Mouse (Mus musculus) adrenal gland (tissue): ENCODE results near the gene Cmas.

Experiments
- intact Hi-C: fragments of 180-260 bp; cut with DNase I; formaldehyde crosslinking; loops from one replicate; pipeline ENCODE4 v1.15.1; 2025
- long read RNA-seq, 2 experiments: library from polyadenylated mRNA; unstranded; transcript quantifications; one replicate each; pipeline ENCODE4 v2.0.0; 2020; ENCODE audit warnings: borderline replicate concordance in 1 of 2; ENCODE audit not compliant: insufficient replicate concordance in 1 of 2

The Cmas gene
- long read RNA-seq, experiment 1, transcript Cmas-201 (8 exons, 1,760 nt): major isoform, 17 of 24 reads
- long read RNA-seq, experiment 1, partial matches to known transcripts: 5 of 24 reads
- long read RNA-seq, experiment 1, other reads (novel, unspliced or antisense): 2 of 24 reads
- long read RNA-seq, experiment 2, transcript Cmas-201 (8 exons, 1,760 nt): major isoform, 45 of 60 reads
- long read RNA-seq, experiment 2, partial matches to known transcripts: 9 of 60 reads
- long read RNA-seq, experiment 2, other reads (novel, unspliced or antisense): 6 of 60 reads

DNA sequence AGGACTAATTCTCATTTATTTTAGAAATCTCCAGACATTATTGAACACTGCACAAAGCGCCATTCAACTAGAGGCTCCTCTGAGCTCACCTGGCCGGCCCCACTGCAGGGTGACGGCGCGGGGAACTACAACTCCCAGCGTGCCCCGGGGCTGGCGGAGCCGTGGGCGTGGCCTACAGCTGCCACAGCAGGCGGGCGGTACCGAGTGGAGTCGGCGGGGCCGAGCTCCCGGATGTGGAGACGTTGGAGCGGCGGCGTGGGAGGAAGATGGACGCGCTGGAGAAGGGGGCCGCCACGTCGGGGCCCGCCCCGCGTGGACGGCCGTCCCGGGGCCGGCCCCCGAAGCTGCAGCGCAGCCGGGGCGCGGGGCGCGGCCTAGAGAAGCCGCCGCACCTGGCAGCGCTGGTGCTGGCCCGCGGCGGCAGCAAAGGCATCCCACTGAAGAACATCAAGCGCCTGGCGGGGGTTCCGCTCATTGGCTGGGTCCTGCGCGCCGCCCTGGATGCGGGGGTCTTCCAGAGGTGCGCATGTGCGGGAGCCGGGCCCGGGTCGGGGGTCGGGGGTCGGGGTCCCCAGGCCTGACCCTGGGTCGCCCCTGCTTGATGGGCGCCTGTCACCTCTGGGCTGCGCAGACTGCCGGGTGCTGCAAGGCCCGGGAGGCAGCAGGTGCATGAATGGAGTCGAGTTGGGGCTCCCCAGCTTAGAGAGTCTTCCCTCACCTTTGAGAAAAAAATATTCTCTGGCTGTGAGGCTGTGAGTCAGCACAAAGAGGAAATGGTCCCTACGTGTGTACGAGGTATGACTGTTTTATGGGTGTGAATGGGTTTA, at the start of gene Cmas:
Gene Cmas, plus strand, starts transcription at position 180 of the 827 bp plus-strand sequence.
- intact Hi-C loops: loop anchor here (5.0 to 10.0 kb wide), 2 partner anchors 369 to 412 kb away; partner anchors contain the start of genes Golt1b, Pyroxd1 and Recql

DNA sequence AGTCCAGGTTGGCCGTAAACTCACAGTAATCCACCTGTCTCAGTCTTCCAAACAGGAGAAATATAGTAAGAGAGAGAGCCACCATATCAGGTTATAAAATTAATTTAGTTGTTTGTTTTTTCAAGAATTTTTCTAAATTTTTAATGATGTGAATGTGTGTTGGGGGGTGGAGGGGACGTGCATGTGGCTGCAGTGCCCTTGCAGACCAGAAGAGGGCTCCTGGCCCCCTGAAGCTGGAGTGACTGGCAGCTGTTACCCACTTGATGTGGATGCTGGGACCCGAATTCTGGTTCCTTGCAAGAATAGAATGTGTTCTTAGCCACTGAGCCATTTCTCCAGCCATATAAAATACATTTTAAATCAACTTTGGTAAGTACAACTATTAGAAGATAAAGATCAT, 49.8 kb upstream of the Cmas start:
- intact Hi-C loops: no loop called here

GRCm38 (mm10) chr6:142708369-142708768, 48.1 kb upstream of the Cmas start:
- intact Hi-C loops: no loop called here

DNA sequence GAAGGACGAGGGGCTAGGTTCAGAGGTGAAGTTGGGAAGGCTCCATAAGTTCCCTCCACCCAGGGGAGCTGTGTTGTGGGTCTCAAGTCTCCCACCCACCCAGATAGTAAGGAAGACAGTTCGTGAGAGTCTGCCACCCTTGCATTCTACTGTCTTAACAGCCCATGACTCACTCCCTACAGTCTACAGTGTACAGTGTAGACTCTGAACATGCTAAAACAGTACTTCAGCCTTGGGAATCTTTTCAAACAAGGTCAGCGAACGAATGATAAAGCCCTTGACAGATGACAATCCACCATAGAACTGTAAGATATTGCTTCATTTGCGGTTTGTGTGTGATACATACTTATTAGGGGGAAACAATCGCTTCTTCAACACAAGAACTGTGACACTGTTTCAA, 45.8 kb upstream of the Cmas start:
- intact Hi-C loops: no loop called here

DNA sequence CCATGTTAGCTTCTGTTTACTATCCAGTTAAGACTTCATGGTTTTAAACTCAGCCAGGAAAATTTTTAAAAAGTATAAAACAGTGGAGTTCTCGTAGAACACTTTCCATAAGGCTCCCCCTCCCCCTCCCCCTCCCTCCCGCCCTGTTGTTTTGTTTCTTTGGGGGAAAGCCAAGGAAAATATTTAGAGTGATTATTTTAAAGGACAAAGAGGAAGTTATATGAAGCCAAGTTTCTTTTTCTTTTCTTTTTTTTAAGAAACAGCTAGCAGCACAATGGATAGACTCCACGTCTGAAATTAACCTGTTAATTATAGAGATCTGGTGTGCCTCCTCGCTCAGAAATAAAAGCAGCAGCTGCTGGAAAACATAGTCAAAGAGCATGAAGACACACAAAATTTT, 45.4 kb upstream of the Cmas start:
- intact Hi-C loops: no loop called here

DNA sequence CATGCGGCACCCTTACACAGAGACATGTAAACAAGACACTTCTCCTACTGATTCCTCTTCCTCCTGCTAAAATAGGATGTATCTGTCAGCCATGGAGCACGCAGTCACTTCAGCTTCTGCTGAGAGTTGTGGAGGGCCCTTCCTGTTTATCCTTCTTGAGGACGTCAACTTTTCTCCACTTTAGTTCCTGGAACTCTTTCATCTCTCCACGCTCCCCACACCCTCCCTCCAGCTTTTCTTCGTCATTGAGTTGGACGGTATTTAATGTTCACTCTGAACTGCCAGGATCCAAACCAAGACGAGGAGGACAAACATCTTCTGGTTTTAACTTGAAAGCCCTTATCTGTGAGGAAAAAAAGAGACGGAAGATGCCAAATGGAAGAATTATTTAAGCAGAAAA, 41.5 kb upstream of the Cmas start:
- intact Hi-C loops: no loop called here

- intact Hi-C loops: no loop called here
Measured at GRCm38 (mm10) chr6:142717186-142717585, 39.3 kb upstream of the Cmas start.

GRCm38 (mm10) chr6:142718167-142718566, 38.3 kb upstream of the Cmas start:
- intact Hi-C loops: no loop called here

DNA sequence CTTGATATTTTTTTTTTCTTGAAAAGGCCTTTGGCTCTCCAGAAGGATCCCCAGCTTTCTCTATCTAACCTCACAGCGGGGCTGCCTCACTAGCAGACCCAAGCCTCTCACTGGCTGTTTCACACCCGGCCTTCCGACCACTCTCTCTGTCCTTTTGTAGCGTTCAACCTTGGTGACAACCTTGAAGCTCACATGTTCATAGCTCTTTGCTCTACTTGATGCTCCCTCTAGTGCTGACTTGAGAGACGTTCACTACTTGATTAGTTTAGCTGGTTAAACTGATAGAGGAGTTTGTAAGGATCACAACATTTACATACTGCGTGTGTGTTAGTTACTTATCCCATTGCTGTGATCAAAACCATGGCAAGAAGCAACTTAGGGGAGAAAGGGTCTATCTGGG, 35.8 kb upstream of the Cmas start:
- intact Hi-C loops: loop anchor here (5.0 kb wide), 1 partner anchor 153 kb away; no protein-coding TSS in a partner anchor

GRCm38 (mm10) chr6:142721731-142722130, 34.8 kb upstream of the Cmas start:
- intact Hi-C loops: loop anchor here (5.0 kb wide), 1 partner anchor 154 kb away; no protein-coding TSS in a partner anchor

GRCm38 (mm10) chr6:142726032-142726431, 30.5 kb upstream of the Cmas start:
- intact Hi-C loops: no loop called here

- intact Hi-C loops: no loop called here
Measured at GRCm38 (mm10) chr6:142732567-142733290, 23.8 kb upstream of the Cmas start.

DNA sequence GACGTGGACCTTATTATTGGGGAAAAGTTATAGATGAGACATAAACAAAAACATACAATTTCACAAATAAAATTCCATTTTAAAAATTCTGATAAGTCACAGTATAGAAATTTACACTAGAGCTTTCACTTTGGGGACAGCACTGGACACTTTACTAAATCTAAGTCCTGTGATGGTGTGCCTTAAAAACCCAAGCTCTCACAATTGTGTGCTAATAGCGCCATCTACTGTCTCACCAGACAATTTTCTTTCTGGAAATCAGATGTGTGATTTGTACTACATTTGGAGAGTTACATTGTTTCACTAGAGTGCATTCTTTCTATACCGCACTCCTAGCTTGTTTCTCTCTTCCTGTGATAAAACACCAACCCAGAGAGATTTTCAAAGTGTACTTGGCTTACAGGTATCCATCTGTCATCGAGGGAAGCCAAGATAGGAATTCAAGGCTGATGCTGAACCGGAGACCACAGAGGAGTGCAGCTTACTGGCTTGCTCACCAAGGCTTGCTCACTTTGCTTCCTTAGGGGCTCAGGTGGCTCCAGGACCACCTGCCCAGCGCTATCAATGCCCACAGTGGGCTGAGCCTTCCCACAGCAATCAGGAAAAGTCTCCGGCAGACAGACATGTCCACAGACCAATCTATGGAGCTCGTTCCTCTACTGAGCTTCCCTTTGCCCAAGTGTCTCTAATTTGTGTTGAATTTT, 21.0 kb upstream of the Cmas start:
- intact Hi-C loops: loop anchor here (1.0 kb wide), 1 partner anchor 210 kb away; no protein-coding TSS in a partner anchor

- intact Hi-C loops: no loop called here
Measured at GRCm38 (mm10) chr6:142738225-142738624, 18.3 kb upstream of the Cmas start.

DNA sequence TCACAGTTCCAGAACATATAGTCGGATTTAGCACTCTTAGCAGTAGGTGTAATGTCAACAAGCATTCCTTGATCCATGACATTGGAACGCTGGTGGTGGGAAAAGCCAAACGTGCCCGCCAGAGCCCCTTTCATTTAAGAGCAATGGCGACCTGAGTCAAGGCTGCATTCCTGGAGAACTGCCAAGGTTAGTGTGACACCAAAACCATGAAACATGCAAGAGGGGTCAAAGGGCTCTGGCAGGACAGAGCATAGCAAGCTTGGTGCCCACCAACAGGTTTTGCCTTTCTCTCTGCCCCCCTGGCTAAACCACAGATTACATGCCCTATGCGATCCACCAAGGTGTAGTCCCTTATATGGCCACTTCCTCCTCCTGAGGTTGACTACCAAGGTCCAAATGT, 17.8 kb upstream of the Cmas start:
- intact Hi-C loops: no loop called here

DNA sequence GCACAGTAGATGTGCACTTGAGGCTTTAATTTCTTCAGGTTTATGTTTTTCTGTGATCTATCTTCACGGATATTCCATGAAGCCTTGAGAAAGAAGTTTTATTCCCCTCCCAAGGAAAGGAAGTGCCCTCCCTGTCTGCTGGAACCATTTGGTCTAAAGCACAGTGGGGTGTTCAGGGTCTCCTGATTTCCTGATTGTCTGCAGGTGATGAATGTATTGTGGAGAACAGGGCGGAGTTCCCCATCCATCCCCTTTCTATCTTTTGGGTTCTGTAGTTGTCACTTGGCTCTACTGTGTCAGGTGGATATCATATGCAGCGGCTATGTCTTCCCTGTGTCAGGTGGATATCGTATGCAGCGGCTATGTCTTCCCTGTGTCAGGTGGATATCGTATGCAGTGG, 14.7 kb upstream of the Cmas start:
- intact Hi-C loops: no loop called here

- intact Hi-C loops: no loop called here
Measured at GRCm38 (mm10) chr6:142743193-142743592, 13.3 kb upstream of the Cmas start.

GRCm38 (mm10) chr6:142745484-142745883, 11.0 kb upstream of the Cmas start:
- intact Hi-C loops: no loop called here

GRCm38 (mm10) chr6:142746765-142747164, 9.7 kb upstream of the Cmas start:
- intact Hi-C loops: no loop called here

DNA sequence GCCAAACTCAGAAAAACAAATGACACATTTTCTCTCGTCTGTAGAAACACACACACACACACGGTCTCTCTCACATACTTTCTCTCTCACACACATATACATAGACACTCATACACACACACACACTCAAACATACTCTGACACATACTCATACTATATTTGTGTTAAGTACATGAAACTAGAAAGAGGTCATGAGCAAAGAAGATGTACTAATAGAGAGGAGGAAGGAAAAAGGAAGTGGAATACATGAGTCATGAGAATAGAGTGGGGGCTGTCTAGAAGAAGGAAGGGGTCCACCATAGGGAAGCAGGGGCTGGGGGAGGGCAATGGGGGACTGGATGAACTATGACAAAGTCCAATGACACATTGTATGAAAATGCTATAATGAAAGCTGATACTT, 9.3 kb upstream of the Cmas start:
- intact Hi-C loops: no loop called here

DNA sequence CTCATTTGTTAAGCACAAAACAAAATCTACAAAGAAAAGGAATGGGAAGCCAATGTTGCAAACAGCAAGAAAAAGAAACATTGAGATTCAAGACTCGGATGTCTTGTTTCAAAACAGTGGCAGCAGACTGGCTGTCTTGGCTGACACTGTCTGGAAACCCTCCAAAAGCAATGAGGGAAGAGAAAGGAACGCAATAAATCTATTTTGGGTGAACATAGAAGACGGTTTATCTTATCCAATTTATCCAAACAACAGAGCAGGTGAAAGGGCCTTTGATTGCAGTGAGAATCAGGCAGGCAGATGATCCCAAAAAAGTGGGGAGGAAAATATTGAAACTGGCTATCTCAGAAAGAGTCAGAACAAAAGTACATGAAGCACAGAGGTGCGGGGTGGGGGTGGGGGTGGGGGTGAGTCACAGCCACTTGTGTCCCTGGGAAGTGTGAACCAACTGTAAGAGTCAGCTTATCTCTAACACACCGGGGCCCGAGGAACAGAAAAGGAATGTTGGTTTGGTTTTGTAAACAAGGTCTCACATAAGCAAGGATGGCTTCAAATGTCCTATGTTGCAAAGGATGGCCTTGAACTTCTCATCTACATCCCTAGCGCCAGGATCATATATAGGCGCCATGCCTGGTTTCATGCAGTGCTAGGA, 8.3 kb upstream of the Cmas start:
- intact Hi-C loops: no loop called here
